Mouse (Mus musculus): ENCODE measurements around the gene Dcaf6.

DNA sequence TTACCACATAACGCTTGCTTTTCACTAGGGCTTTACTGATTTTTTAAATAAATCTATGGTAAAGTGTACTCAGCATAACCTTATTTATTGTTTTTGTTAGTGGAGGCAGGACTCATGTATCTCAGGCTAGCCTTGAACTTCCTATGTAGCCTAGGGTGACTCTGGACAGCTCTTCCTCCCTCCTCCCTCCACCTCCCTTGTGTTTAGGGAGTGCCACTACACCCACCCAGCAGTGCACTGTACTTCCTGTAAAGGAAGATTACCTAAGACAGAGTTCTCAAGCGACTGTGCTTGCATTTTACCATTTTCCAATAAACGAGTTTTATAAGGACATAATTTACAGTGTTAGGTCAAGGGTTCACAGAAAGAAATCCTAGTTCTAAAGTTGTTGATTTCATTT, 127.5 kb downstream of the Dcaf6 start:
- TF ChIP-seq POLR2A (IDR thresholded peaks at IDR 0.05; ENCODE audit: extremely low read depth, insufficient read depth, low read length) (no peak), CTCF (IDR thresholded peaks at IDR 0.05; ENCODE audit: extremely low read depth, insufficient read depth, low read length) (no peak)
